Mouse (Mus musculus): ENCODE results near the gene Camk1d.

DNA sequence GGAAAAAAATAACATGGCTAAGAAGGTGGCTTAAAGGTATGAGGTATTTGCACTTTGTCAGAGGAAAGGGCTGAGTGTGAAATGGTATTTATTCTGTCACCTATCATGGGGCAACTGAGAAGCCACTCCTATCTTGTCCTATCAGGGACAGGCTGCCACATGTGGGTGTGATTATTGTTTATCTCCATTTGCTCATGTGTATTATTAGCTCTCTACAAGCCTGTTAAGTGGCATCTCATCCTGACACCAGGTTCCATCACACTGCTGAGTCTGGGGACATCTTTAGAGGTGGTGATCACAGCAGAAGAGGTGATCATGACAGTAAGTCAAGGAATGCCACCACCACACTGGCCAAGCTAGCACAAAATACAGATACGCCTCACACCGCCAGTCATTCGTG lies 13.4 kb downstream of the Camk1d start:
- TF ChIP-seq CTCF (IDR thresholded peaks at IDR 0.05; ENCODE audit: insufficient read depth, low read depth, low read length) (no peak), POLR2A (IDR thresholded peaks at IDR 0.05; ENCODE audit: insufficient read depth, low read depth, low read length) (no peak)
